ENCODE assay signal across 11 mouse cellular contexts in genomic region chr4:97939492-97939891, GRCm38 (mm10).
DNase-seq lines count a peak whose midpoint lies in the region; ATAC-seq and TF ChIP-seq lines count a peak whose summit lies in the region.
"Had no signal": no experiment of that assay in that cellular context is flagged by ENCODE, and none has a peak within 500 bp of the region (broad histone marks: within the 10 kb centered on the region; RNA-seq: fewer than 3 reads in every experiment).

No protein-coding gene starts in this region.

- 35% methylated on average over 4 of the region's 4 CpGs for WGBS in heart, embryonic 15.5 days
- 41% methylated on average over 4 of the region's 4 CpGs for WGBS in lung, embryonic 16.5 days
- 31% methylated on average over 4 of the region's 4 CpGs for WGBS in lung, adult 2 months
- WGBS in stomach, embryonic 15.5 days, result 35% methylated on average over 4 of the region's 4 CpGs

- ATAC-seq in heart, embryonic 15.5 days (replicated peaks; ENCODE audit: insufficient number of reproducible peaks, insufficient read depth, low FRiP score, low read depth), result 0 out of 2 replicates have a peak, but pooled peaks have one; percentile 22
- peak; percentile 15 for ATAC-seq in lung, embryonic 16.5 days (ENCODE audit: low read depth)
- peak; percentile 35; the same call in 1 of the 2 replicates for ATAC-seq in stomach, embryonic 15.5 days (ENCODE audit: insufficient read depth, low FRiP score, low read depth)
- ATAC-seq: inflammation-experienced regulatory T-cells, adult 6 months had no signal

- peaks cover 32% of the 10 kb centered on the region for H3K4me1 ChIP-seq in heart, embryonic 15.5 days (replicated peaks)
- H3K4me1 ChIP-seq in lung, embryonic 16.5 days (replicated peaks; ENCODE audit: control insufficient read depth, insufficient read depth, low read length), result peaks cover 19% of the 10 kb centered on the region
- peaks cover 11% of the 10 kb centered on the region for H3K4me1 ChIP-seq in lung, adult 2 months (ENCODE audit: control insufficient read depth, insufficient read depth, low read length)
- peaks cover 7% of the 10 kb centered on the region; the same call in 1 of the 2 replicates for H3K4me1 ChIP-seq in stomach, embryonic 15.5 days

- no peak for TF ChIP-seq CTCF in lung, adult 2 months (IDR thresholded peaks at IDR 0.05; ENCODE audit: insufficient read depth, low read length)

- no peak for DNase-seq in heart, postnatal 25 days (ENCODE audit: low spot score)
- DNase-seq in lung, adult 2 months, result no peak
- DNase-seq in cerebellum, postnatal 36 days, result peak; percentile 66
- DNase-seq in ovary, adult 18-20 months (ENCODE audit: low spot score), result no peak
- no peak for DNase-seq in left cerebral cortex, postnatal 36 days (ENCODE audit: low spot score in 2 of 2)
- DNase-seq: adrenal gland, postnatal 10 days had no signal

- H3K36me3 ChIP-seq in heart, embryonic 15.5 days, result no peaks in the 10 kb centered on the region
- no peaks in the 10 kb centered on the region for H3K36me3 ChIP-seq in lung, embryonic 16.5 days (ENCODE audit: control insufficient read depth, insufficient read depth, low read length)
- no peaks in the 10 kb centered on the region for H3K36me3 ChIP-seq in stomach, embryonic 15.5 days
- H3K36me3 ChIP-seq: embryonic facial prominence, embryonic 13.5 days had no signal

- no peak overlapping the region for H3K4me2 ChIP-seq in heart, embryonic 15.5 days
- H3K4me2 ChIP-seq in lung, embryonic 16.5 days (ENCODE audit: low read depth, low read length), result no peak overlapping the region
- H3K4me2 ChIP-seq in stomach, embryonic 15.5 days, result no peak overlapping the region
- H3K4me2 ChIP-seq: embryonic facial prominence, embryonic 13.5 days had no signal

- intact Hi-C loops in heart, postnatal 25 days (cut with DNase I), result no loop called here
- intact Hi-C loops in left cerebral cortex, postnatal 36 days (cut with DNase I), result no loop called here

- no peak overlapping the region for H3K4me3 ChIP-seq in heart, embryonic 15.5 days
- no peak overlapping the region for H3K4me3 ChIP-seq in lung, embryonic 16.5 days (ENCODE audit: low read length)
- no peak overlapping the region for H3K4me3 ChIP-seq in lung, adult 2 months (replicated peaks; ENCODE audit: extremely low read depth, low read depth, low read length)
- H3K4me3 ChIP-seq in stomach, embryonic 15.5 days (replicated peaks), result no peak overlapping the region
- H3K4me3 ChIP-seq: embryonic facial prominence, embryonic 13.5 days had no signal

- H3K27ac ChIP-seq in heart, embryonic 15.5 days, result peak overlapping the region; percentile 73
- 0 out of 2 replicates have a peak overlapping the region, but pooled peaks have one; percentile 26 for H3K27ac ChIP-seq in lung, embryonic 16.5 days (ENCODE audit: low read length)
- 0 out of 2 replicates have a peak overlapping the region, but pooled peaks have one; percentile 23 for H3K27ac ChIP-seq in stomach, embryonic 15.5 days
- H3K27ac ChIP-seq: embryonic facial prominence, embryonic 13.5 days had no signal

- H3K9ac ChIP-seq in heart, embryonic 15.5 days, result no peak overlapping the region
- H3K9ac ChIP-seq in lung, embryonic 16.5 days (ENCODE audit: low read length), result no peak overlapping the region
- H3K9ac ChIP-seq in stomach, embryonic 15.5 days, result no peak overlapping the region
- H3K9ac ChIP-seq: embryonic facial prominence, embryonic 13.5 days had no signal

- no peaks in the 10 kb centered on the region for H3K27me3 ChIP-seq in heart, embryonic 15.5 days
- H3K27me3 ChIP-seq in lung, embryonic 16.5 days (ENCODE audit: control insufficient read depth, insufficient read depth, low read depth, low read length), result no peaks in the 10 kb centered on the region
- H3K27me3 ChIP-seq in stomach, embryonic 15.5 days (replicated peaks), result no peaks in the 10 kb centered on the region
- H3K27me3 ChIP-seq: embryonic facial prominence, embryonic 13.5 days had no signal

- no peaks in the 10 kb centered on the region for H3K9me3 ChIP-seq in heart, embryonic 15.5 days (replicated peaks)
- no peaks in the 10 kb centered on the region for H3K9me3 ChIP-seq in lung, embryonic 16.5 days (ENCODE audit: control insufficient read depth, low read length)
- H3K9me3 ChIP-seq in stomach, embryonic 15.5 days, result no peaks in the 10 kb centered on the region
- H3K9me3 ChIP-seq: embryonic facial prominence, embryonic 13.5 days had no signal

- TF ChIP-seq POLR2A in lung, adult 2 months (IDR thresholded peaks at IDR 0.05; ENCODE audit: borderline replicate concordance, extremely low read depth, low read depth, low read length), result no peak

Comparison
In these comparisons a context has a peak if more than half of its experiments do, and no peak if none do; other contexts are left out.
1. H3K27ac ChIP-seq: peak in every context shown above with its lines; median percentile 73 in heart, embryonic 15.5 days; 26 in lung, embryonic 16.5 days; 23 in stomach, embryonic 15.5 days.
2. DNase-seq: peak in cerebellum, postnatal 36 days (2 of 2); none in heart, postnatal 25 days (single experiment), lung, adult 2 months (single experiment), ovary, adult 18-20 months (single experiment) and left cerebral cortex, postnatal 36 days (0 of 2).
3. Peak in every context shown above with its lines, with median percentiles within 50 percentile points of each other: ATAC-seq.